Mouse (Mus musculus) liver, embryonic 14.5 days (tissue): Measurements from ENCODE around the gene Arpc2. TPM values are rescaled to one million over a fixed set of nuclear protein-coding genes. Genes with fewer than 3 reads are reported as not detected.

ENCODE experiments used
- ATAC-seq: fragments of 200-750 bp; cut with Nextera tagmentation; 2 replicates; pipeline ENCODE4 v1.8.0; 2017; ENCODE audit warnings: moderate number of reproducible peaks, mild to moderate bottlenecking, moderate library complexity; ENCODE audit not compliant: insufficient read depth
- DNase-seq, 3 experiments: peaks; one replicate each; pipeline ENCODE4 v3.0.0-alpha.2; 2012 to 2013; ENCODE audit warnings: low read depth in 3 of 3, low spot score in 3 of 3
- H3K27ac ChIP-seq: fragments of 300-500 bp; sonication (generic); 2 replicates; pipeline ENCODE4 v1.5.1; 2014; ENCODE audit warnings: moderate library complexity, mild to moderate bottlenecking, control low read depth, inconsistent platforms
- H3K27me3 ChIP-seq: fragments of 300-500 bp; sonication (generic); 2 replicates; pipeline ENCODE4 v1.6.1; 2014; ENCODE audit warnings: mild to moderate bottlenecking, low read length, moderate library complexity; ENCODE audit not compliant: control insufficient read depth, insufficient read depth
- H3K36me3 ChIP-seq: fragments of 300-500 bp; sonication (generic); replicated peaks from 2 replicates; pipeline ENCODE4 v1.6.1; 2014; ENCODE audit warnings: low read depth; ENCODE audit not compliant: control insufficient read depth, insufficient read depth
- H3K4me1 ChIP-seq, 2 experiments: fragments of 200-500 bp in 1 of 2; fragments of 300-500 bp in 1 of 2; sonication (generic) in 1 of 2; replicated peaks; 2 replicates each; pipeline ENCODE4 v1.6.1; 2012 to 2014; ENCODE audit warnings: antibody characterized with exemption in 1 of 2, inconsistent platforms in 1 of 2, low read length in 1 of 2; ENCODE audit not compliant: control insufficient read depth in 2 of 2, insufficient read depth in 2 of 2
- H3K4me2 ChIP-seq: fragments of 300-500 bp; sonication (generic); 2 replicates; pipeline ENCODE4 v1.6.1; 2014; ENCODE audit warnings: low read depth, mild to moderate bottlenecking, control low read depth, moderate library complexity
- H3K4me3 ChIP-seq, 2 experiments: fragments of 200-500 bp in 1 of 2; fragments of 300-500 bp in 1 of 2; sonication (generic) in 1 of 2; 2 replicates each; pipeline ENCODE4 v1.5.1; 2012 to 2014; ENCODE audit warnings: low read depth in 2 of 2, low read length in 2 of 2, mild to moderate bottlenecking in 2 of 2, control low read depth in 1 of 2, inconsistent platforms in 1 of 2, moderate library complexity in 1 of 2; ENCODE audit not compliant: insufficient read depth in 1 of 2
- H3K9ac ChIP-seq: fragments of 300-500 bp; sonication (generic); replicated peaks from 2 replicates; pipeline ENCODE4 v1.6.1; 2014; ENCODE audit warnings: mild to moderate bottlenecking, control low read depth, moderate library complexity
- H3K9me3 ChIP-seq: fragments of 300-500 bp; sonication (generic); 2 replicates; pipeline ENCODE4 v1.6.1; 2016; ENCODE audit warnings: low read length, mixed read lengths; ENCODE audit not compliant: control insufficient read depth
- CTCF ChIP-seq: IDR thresholded peaks from 2 replicates; pipeline ENCODE4 v1.5.1; 2016; ENCODE audit warnings: antibody characterized with exemption, low read depth, control low read depth
- EP300 ChIP-seq: IDR thresholded peaks from 2 replicates; pipeline ENCODE4 v1.6.1; 2016; ENCODE audit warnings: antibody characterized with exemption, low read depth
- WGBS: fragments of 180-500 bp; shearing (Covaris S2); extraction: QIAGEN DNeasy Blood & Tissue Kit; methylation state at CpG from one replicate; pipeline ENCODE4 v1.1.7; 2014; ENCODE audit not compliant: insufficient replicate concordance; 5-methylcytosine and 5-hydroxymethylcytosine counted together
- polyA plus RNA-seq, 2 experiments: library from polyadenylated mRNA; depleted of rRNA in 1 of 2; stranded (reverse) in 1 of 2; unstranded in 1 of 2; fragments of >200 nt; fragmentation: Nextera tagmentation in 1 of 2; extraction: Ambion mirVana in 1 of 2; gene quantifications; 2 replicates each; pipeline versions ENCODE4 v1.2.1 to v1.2.3; 2012 to 2014

Gene Arpc2
- polyA plus RNA-seq, 2 experiments = 95.3 to 157 TPM

- ATAC-seq = no peak
- Histone ChIP-seq H3K36me3 (no peaks in the 10 kb centered on the region), H3K9ac (no peak overlapping the region), H3K4me3 (no peak overlapping the region), H3K27ac (no peak overlapping the region), H3K27me3 (no peaks in the 10 kb centered on the region), H3K4me2 (no peak overlapping the region), H3K9me3 (no peaks in the 10 kb centered on the region), H3K4me1 (no peaks in the 10 kb centered on the region)
- no peak for DNase-seq
- TF ChIP-seq CTCF (no peak), EP300 (no peak)
- 81% methylated on average over 7 of the region's 7 CpGs for WGBS
Measured at GRCm38 (mm10) chr1:74219922-74220321, 16.0 kb upstream of the Arpc2 start.

DNA sequence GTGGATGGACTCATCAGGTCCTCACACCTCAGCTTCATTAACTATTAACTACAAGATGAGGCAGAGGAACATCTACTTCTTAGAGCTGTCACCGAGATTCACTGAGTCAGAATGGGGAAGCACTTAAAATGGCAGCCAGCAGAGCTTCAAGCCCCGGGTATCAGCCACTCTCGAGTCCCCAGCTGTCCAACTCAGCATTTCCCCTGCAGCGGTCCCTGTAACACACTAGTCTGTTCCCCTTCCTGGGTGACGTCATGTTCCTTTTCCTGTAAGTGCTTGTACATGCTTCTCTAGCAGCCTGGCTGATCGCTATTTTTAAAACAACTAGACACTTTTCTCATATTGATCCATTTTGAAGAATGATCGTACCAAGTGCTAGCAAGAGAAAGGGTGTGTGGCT, 8.6 kb upstream of the Arpc2 start:
- no peak for ATAC-seq
- H3K4me2 ChIP-seq = 0 out of 2 replicates have a peak overlapping the region, but pooled peaks have one; percentile 3
- TF ChIP-seq EP300 = no peak
- TF ChIP-seq CTCF = no peak

DNA sequence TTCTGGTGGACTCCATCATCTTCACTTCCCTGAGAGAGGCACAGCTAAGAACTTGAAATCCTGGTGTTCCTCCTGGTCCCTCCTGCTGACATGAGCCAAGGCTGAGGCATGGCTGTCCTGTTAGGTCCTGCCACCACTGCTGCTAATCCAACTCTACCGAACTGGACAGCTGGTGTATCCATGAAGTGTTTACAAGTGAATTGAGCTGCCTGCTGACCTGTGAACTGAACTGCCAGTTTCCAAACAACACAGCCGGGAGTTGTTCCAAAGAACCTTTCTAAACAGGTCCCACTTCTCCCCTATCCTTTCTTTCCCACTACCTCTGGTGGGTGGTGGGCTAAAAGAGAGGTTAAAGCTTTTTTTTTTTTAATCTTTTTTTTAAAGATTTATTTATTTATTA, 5.9 kb upstream of the Arpc2 start:
- Histone ChIP-seq H3K9me3 (no peaks in the 10 kb centered on the region), H3K4me3 (no peak overlapping the region), H3K4me2 (no peak overlapping the region), H3K4me1 (peaks cover 2 to 8% of the 10 kb centered on the region in 2 experiments; a peak in 3 of 4 replicates), H3K27ac (no peak overlapping the region), H3K27me3 (no peaks in the 10 kb centered on the region), H3K9ac (no peak overlapping the region), H3K36me3 (no peaks in the 10 kb centered on the region)
- TF ChIP-seq CTCF (no peak), EP300 (no peak)
- DNase-seq (no peak), ATAC-seq (no peak)
- WGBS = 66% methylated on average over 2 of the region's 2 CpGs

More for the DNA sequence above, 8.6 kb upstream of the Arpc2 start:
- H3K4me1 ChIP-seq = peaks cover 2 to 8% of the 10 kb centered on the region in 2 experiments; a peak in 3 of 4 replicates
- DNase-seq = peak in 1 of 3 experiments; percentile 41
- no peaks in the 10 kb centered on the region for H3K27me3 ChIP-seq
- H3K9ac ChIP-seq = no peak overlapping the region
- no peak overlapping the region for H3K27ac ChIP-seq
- no peak overlapping the region for H3K4me3 ChIP-seq
- H3K36me3 ChIP-seq = no peaks in the 10 kb centered on the region
- no peaks in the 10 kb centered on the region for H3K9me3 ChIP-seq
- WGBS = 18% methylated on average over 7 of the region's 7 CpGs

GRCm38 (mm10) chr1:74230992-74231391, 4.9 kb upstream of the Arpc2 start:
- Histone ChIP-seq H3K4me2 (no peak overlapping the region), H3K27ac (no peak overlapping the region), H3K27me3 (no peaks in the 10 kb centered on the region), H3K9me3 (no peaks in the 10 kb centered on the region), H3K4me1 (peaks cover 2 to 8% of the 10 kb centered on the region in 2 experiments; a peak in 3 of 4 replicates), H3K9ac (no peak overlapping the region), H3K4me3 (no peak overlapping the region), H3K36me3 (no peaks in the 10 kb centered on the region)
- no peak for TF ChIP-seq CTCF
- no peak for TF ChIP-seq EP300
- no peak for DNase-seq
- WGBS = 50% methylated on average over 1 of the region's 1 CpGs
- ATAC-seq = no peak

DNA sequence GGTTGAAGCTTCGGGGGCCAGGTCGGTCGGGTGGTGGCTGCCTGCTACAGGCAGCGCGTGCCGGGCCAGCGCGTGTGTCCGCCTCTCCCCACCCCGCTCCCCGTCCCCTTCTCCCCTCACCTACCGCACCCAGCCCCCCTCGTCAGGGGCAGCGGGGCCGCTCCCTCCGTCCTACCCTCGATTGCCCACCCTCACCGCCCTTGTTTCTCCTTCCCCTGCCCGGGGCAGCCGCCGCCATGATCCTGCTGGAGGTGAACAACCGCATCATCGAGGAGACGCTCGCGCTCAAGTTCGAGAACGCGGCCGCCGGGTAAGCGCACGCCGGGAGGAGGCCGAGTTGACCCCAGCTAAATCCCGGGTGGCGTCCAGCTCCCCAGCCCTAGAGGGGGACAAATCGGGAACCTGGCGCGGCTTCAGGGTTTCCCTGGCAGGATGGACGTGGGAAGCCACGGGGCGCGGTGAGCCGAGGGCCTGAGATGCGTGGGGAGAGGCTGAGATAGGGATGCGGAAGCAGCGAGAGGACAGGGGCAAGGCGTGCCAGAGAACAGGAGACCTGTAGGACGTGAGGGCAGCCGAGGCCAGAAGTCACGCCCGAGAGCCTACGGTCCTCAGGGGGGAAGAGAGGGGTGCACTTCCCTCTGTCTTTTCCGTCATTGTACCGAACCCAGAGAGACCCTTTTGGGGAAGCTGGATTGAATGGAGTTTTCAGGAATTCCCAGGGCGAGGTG, 870 bp downstream of the Arpc2 start:
- peak overlapping the region; percentile 95 for H3K9ac ChIP-seq
- TF ChIP-seq CTCF (no peak), EP300 (no peak)
- under 1% methylated on average over 51 of the region's 57 CpGs for WGBS
- no peaks in the 10 kb centered on the region for H3K27me3 ChIP-seq
- peak overlapping the region; percentile 86 to 96 for H3K4me3 ChIP-seq
- H3K9me3 ChIP-seq = no peaks in the 10 kb centered on the region
- H3K27ac ChIP-seq = peak overlapping the region; percentile 82
- peak in 2 of 3 experiments; percentile 49 to 54 for DNase-seq
- H3K4me2 ChIP-seq = peak overlapping the region; percentile 99
- no peaks in the 10 kb centered on the region; the same call in 1 of the 2 replicates for H3K36me3 ChIP-seq
- ATAC-seq = peak; percentile 56
- H3K4me1 ChIP-seq = peaks cover 29 to 31% of the 10 kb centered on the region in 2 experiments
